Mouse (Mus musculus): ENCODE results near the gene Kdm2a.

The Kdm2a gene

DNA sequence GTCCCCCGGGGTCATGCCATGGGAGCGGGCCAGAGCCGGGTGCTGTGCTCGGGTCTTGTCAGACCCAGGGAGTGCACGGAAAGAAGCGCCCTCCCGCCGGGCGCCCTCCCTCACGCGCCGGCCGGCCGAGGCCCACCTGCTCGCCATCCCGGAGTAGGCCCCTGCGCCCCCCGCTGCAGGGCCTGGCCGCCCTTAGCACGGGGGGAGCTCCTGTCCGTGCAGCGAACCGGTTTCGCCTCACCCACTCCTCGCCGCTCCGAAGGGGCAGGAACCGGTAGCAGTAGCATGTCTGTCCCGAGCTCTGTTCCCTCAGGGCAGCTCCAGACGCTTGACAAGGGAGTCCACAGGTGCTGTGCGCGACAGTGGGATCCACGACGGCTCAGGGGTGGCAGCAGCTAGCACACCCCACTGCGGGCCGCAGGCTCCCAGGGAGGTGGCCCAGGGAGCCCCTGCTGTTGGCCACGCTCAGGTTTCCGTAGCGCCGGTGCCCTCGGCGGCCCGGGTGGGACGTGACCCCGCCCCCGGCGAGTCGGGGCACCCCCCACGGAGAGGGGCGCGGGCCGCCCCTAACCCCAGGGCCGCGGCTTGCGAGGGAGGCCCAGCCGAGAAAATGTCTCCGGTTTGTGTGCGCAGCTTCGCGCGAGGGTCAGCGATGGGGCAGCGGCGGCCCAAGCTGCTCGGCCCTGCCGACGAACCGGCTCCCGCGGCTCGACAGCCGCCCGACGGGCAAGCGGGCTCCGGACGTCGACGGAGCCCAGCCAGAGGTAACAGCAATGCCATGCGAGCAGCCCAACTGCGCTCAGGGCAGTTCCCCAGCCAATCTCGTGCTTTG, at the start of gene Kdm2a:
Kdm2a (minus strand) TSS at position 488 of the 832 bp plus-strand sequence.
- DNase-seq: peak; percentile 54

GRCm38 (mm10) chr19:4447445-4447844, 49.4 kb upstream of the Kdm2a start:
- DNase-seq: no peak

- DNase-seq: no peak
Measured at GRCm38 (mm10) chr19:4446661-4447420, 48.8 kb upstream of the Kdm2a start.

DNA sequence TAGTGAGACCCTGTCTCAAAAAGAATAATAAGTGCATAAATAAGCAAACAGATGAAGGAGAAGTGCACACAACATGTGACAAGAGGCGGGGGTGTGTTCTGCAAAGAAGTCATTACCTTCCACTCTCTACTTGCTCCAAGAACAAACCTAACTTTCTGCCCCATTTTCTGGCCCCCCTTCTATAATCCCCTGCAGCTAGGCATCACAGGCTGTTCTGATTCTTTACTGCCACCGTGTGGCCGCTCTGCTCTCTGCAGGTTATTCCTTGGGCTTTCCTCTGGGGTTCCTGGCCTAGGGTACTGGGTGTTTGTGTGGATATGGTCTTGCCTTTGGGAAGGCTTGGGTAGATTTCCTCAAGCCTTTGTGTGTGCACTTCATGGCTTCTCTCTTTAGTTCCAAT, 44.3 kb upstream of the Kdm2a start:
- peak; percentile 66 for DNase-seq

DNA sequence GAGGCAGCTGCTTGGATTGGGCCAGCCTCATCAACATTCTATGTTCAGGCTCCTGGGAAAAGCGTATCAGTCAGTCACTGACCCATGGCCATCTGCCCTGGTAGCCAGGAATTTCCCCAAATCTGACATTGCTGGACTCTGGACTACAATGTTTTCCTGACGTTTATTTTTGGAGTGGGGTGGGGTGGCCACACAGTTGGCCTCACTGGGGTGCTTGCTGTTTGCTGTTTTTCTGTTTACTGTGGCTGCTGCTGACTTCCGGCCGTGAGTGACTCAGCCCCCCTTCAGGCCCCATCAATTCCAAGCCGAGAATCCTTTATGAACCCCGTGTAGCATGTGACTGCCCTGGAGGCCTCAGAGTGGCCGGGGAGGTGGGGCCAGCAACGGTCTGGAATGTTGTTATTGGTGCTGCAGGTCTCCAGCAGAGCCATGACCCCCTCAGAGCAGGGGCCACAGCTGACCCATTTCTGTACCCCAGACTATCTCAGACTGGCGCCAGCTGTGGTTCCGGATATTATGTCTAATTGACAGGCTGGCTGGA, 43.6 kb upstream of the Kdm2a start:
- peak; percentile 39 for DNase-seq

DNA sequence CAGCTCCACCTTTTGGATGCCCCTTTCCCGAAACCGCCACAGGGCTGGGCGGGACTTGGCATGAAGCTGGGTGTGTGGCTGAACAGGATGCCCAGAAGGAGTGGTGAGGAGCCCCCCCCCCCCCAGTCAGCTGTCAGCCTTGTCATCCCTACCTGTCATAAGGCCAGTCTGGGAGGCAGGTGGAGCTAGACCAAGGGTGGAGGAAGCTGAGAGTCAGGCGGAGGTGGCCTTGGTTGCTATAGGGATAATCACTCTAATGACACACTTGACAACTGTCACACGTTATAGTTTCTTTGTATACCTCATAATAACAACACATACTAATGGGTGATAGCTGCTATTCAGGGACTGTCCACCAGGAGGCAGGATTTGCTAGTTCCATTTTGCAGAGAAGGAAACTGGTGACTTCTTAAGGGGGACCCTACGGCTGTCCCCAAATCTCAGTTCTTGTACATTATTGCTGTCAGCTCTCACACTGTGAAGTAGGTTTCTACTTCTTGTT, 43.1 kb upstream of the Kdm2a start:
- DNase-seq: peak; percentile 55

GRCm38 (mm10) chr19:4440222-4440621, 42.1 kb upstream of the Kdm2a start:
- peak; percentile 49 for DNase-seq

- peak; percentile 66 for DNase-seq
Measured at GRCm38 (mm10) chr19:4439161-4439801, 41.2 kb upstream of the Kdm2a start, which contains the start of gene Rhod. TSS of gene Rhod (minus strand) at chr19:4439432.

DNA sequence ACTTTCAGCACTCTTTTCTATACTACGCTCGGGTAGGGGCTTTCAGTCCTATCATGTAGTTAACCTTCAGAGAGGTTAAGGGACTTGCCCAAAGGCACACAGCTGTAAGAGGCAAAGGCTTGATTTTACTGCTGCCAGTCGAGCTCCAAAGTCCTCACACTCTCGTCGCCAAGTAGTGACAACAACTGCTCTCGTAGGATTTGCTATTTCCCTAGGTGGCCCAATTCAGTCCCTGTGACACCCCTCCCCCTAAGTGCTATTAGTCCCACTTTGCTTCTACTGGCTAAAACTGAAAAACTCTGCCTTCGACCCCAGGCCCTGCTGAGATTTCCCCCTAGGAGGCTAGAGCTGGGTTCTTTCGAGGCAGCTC, 40.7 kb upstream of the Kdm2a start:
- no peak for DNase-seq

- no peak for DNase-seq
Measured at GRCm38 (mm10) chr19:4437886-4438285, 39.8 kb upstream of the Kdm2a start.

- DNase-seq: no peak
Measured at GRCm38 (mm10) chr19:4436254-4436653, 38.2 kb upstream of the Kdm2a start.

DNA sequence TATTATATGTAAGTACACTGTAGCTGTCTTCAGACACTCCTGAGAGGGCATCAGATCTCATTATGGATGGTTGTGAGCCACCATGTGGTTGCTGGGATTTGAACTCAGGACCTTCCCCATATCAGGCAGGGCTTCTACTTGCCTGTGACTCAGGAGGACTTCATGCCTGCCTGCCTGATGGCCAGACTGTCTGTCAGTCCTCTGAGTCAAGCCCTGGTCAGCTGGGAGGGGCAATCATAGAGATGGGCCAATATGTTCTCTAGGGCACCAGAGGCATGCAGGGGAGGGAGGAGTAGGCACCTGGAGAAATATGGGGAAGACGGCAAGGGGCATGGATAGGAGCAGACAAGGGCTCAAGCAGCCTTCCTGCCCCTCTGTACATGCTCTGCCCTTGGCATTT, 36.9 kb upstream of the Kdm2a start:
- DNase-seq: no peak

DNA sequence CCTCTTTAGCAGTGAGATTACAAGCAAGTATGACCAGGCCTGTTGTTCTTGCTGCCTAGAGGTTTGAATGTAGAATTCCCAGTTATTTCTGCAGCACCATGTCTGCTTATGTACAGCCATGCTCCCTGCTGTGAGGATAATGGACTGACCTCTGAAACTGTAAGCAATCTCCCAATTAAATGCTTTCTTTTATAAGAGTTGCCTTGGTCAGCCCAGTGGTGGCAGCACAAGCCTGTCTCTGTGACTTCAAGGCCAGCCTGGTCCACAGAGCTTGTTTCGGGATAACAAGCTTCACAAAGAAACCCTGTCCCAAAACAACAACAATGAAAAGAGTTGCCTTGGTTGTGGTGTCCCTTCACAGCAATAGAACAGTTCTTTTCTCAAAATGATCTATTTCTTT, 35.7 kb upstream of the Kdm2a start:
- no peak for DNase-seq

GRCm38 (mm10) chr19:4430091-4430620, 32.1 kb upstream of the Kdm2a start:
- DNase-seq: no peak

DNA sequence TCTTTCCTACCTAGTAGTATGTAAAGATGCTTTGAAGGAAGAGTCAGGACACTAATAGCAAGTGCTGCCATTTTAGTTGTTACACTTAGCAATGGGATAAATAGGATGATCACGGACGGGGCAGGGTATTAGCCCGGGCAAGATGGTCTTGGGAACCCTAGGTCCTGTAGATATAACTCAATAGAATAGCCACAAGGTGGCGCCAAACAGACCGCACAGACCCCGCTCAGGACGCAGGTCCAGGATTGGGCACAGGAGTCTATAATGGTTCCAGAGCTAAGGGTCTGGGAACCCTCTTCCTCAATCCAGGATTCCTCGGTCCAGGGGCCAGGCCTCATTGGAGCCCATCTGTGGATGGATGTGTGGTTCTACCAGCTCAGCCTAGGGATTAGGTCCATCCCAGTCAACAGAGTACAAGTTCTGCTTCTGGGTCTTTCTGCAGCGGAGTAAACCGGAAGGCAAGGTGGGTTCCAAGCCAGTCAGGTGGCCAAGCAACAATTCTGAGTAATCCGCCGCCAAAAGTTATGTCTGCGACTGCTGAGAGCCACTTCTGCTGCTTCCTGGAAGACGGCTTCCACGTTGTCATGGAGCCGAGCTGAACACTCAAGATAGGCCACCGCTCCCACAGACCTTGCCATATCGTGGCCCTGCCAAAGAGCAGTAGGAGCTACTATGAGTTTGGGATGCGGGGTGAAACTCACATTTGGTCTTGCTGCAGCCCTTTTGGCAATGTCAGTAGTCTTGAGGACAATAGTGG, 27.7 kb upstream of the Kdm2a start:
- peak; percentile 45 for DNase-seq

GRCm38 (mm10) chr19:4423021-4423420, 24.9 kb upstream of the Kdm2a start:
- DNase-seq: no peak

- no peak for DNase-seq
Measured at GRCm38 (mm10) chr19:4422581-4422980, 24.5 kb upstream of the Kdm2a start.

DNA sequence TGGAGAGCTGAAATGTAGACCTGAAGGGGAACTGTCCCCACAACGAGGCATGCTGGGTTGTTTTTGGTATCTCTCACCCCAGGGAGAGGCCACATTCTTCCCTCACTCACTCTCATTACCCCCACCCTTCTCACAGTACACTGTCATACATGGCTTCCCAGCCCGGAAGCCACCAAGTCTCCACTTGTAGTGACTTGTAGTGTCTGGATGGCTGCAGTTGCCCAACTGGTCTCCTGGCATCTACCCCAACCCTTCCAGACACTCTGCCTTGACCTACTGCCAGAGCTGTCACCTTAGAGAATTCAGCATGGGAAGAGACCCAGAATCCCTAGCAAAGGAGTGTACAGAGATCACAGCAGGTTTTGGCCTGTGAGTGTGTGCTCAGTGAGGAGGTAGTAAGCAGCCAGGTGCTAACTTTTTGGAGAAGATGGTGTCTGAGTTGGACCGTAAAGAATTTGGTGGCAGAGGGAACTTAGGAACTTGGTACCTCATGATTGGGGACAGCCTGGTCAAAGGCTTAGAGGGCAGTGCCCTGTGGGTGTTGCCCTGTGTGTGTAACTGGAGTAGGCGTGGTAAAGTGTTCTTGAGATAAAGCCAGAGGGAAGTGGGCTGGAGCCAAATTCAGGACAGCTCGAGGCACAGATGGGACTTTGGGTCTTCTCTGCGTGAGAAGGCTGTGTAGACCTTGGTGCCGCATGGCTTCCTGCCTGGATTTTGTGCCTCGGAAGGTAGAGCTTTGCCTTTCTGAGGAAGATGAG, 22.2 kb upstream of the Kdm2a start:
- no peak for DNase-seq

GRCm38 (mm10) chr19:4419711-4420110, 21.6 kb upstream of the Kdm2a start:
- no peak for DNase-seq

DNA sequence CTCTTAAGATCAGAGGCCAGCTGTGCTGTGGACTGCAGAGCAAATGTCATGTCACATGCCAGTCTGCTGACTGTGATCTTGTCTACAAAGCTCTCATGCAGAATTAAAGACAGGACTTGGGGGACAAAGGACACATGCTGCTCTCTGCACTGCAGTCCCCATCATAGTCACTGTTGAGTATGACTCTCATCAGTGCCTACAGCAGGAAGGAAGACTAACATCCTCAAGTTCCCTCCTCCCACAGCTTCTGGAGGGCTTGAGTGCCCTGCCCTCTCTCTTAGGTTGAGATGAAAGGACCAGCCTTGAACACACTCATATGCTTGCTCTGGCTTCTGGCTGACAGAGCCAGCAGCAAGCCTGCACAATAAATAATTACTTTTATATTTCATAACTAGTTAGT, 19.6 kb upstream of the Kdm2a start:
- DNase-seq: no peak

- DNase-seq: peak; percentile 72
Measured at GRCm38 (mm10) chr19:4417183-4417582, 19.1 kb upstream of the Kdm2a start.
